Mouse (Mus musculus) kidney, adult 2 months (tissue): Measurements from ENCODE around the gene Tifa. TPM values are rescaled to one million over a fixed set of nuclear protein-coding genes. Genes with fewer than 3 reads are reported as not detected.
A peak's percentile ranks its signal among the peaks of the same experiment; 100 is the strongest.
"Not testable (repeated sequence)": the region's sequence is repeated elsewhere in the genome, so short reads cannot be mapped to it uniquely, and the experiment has no call there.

Source experiments
- DNase-seq: peaks from one replicate; pipeline ENCODE4 v3.0.0; 2021
- H3K27ac ChIP-seq: fragments of 200-500 bp; 2 replicates; pipeline ENCODE4 v1.5.1; 2012; ENCODE audit warnings: low read depth, low read length, control low read depth, inconsistent platforms; ENCODE audit not compliant: insufficient read depth
- H3K27me3 ChIP-seq: fragments of 200-500 bp; replicated peaks from 2 replicates; pipeline ENCODE4 v1.6.1; 2012; ENCODE audit warnings: mild to moderate bottlenecking, moderate library complexity, low read length, inconsistent platforms; ENCODE audit not compliant: control insufficient read depth, insufficient read depth
- H3K36me3 ChIP-seq: fragments of 200-500 bp; 2 replicates; pipeline ENCODE4 v1.6.1; 2012; ENCODE audit warnings: mild to moderate bottlenecking, moderate library complexity, low read length, inconsistent platforms; ENCODE audit not compliant: control insufficient read depth, insufficient read depth
- H3K4me1 ChIP-seq: fragments of 200-500 bp; 2 replicates; pipeline ENCODE4 v1.6.1; 2011; ENCODE audit warnings: low read length; ENCODE audit not compliant: control insufficient read depth, insufficient read depth
- H3K4me3 ChIP-seq: fragments of 200-500 bp; 2 replicates; pipeline ENCODE4 v1.5.1; 2011; ENCODE audit warnings: mild to moderate bottlenecking, low read depth, low read length, control low read depth; ENCODE audit not compliant: insufficient read depth
- CTCF ChIP-seq: fragments of 200-500 bp; conservative IDR thresholded peaks from 2 replicates; pipeline ENCODE4 v1.5.1; 2011; ENCODE audit warnings: low read depth, mild to moderate bottlenecking, control low read depth, low read length, moderate library complexity, mixed read lengths; ENCODE audit not compliant: insufficient read depth, insufficient read length
- POLR2A ChIP-seq: fragments of 200-500 bp; IDR thresholded peaks from one replicate; pipeline ENCODE4 v1.6.1; 2011; ENCODE audit warnings: low read depth, low read length, control low read depth
- WGBS: fragments of 180-500 bp; shearing (Covaris S2); methylation state at CpG from one replicate; pipeline ENCODE4 v1.1.7; 2018; 5-methylcytosine and 5-hydroxymethylcytosine counted together
- polyA plus RNA-seq: library from polyadenylated mRNA; depleted of rRNA; stranded (reverse); fragments of >200 nt; gene quantifications from 2 replicates; pipeline ENCODE4 v1.2.3, GENCODE M21; 2012

Gene Tifa
- polyA plus RNA-seq, 1 experiment, result 4.1 TPM

DNA sequence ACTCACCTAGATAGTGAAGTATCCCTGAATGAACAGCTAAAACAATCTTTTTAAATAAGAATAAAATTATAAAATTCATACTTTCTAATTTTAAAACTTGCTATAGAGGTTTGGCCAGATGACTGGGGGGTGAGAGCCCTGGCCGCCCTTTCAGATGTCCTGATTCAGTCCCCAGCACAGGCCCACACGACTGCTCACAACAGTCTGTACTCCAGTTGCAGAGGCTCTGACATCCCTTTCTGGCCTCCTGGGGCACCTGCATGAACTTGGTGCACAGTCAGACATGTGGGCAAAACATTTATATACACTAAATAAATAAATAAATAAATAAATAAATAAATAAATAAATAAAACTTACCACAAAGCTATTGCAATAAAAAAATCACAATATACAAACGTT, 23.6 kb upstream of the Tifa start:
- no peaks in the 10 kb centered on the region for H3K27me3 ChIP-seq
- WGBS, result 75% methylated on average over 3 of the region's 3 CpGs
- no peaks in the 10 kb centered on the region for H3K36me3 ChIP-seq
- H3K27ac ChIP-seq, result no peak overlapping the region
- no peak for DNase-seq
- H3K4me3 ChIP-seq, result no peak overlapping the region
- no peaks in the 10 kb centered on the region for H3K4me1 ChIP-seq
- no peak for TF ChIP-seq CTCF
- TF ChIP-seq POLR2A, result no peak

DNA sequence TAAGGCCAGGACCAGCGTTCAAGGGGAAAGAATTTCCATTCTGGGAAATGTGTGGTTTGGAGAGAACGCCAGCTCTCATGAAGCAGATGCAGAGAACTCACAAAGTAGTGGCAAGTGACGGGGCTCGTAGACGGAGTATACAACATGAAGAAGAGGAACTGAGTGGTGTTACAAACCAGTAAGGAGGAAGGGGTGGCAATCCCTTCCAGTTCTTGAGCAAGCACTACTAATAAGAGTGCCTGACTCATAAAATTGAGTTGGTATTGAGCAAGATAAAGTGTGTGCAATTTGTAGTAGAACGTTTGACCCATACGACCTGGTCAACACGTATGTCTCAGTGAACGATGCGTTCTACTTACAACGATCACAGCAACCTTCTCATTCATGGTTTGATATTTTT, 20.5 kb upstream of the Tifa start:
- DNase-seq, result no peak
- Histone ChIP-seq H3K27me3 (no peaks in the 10 kb centered on the region), H3K4me3 (no peak overlapping the region), H3K4me1 (no peaks in the 10 kb centered on the region), H3K36me3 (no peaks in the 10 kb centered on the region), H3K27ac (no peak overlapping the region)
- TF ChIP-seq POLR2A (no peak), CTCF (no peak)
- 87% methylated on average over 11 of the region's 11 CpGs for WGBS

DNA sequence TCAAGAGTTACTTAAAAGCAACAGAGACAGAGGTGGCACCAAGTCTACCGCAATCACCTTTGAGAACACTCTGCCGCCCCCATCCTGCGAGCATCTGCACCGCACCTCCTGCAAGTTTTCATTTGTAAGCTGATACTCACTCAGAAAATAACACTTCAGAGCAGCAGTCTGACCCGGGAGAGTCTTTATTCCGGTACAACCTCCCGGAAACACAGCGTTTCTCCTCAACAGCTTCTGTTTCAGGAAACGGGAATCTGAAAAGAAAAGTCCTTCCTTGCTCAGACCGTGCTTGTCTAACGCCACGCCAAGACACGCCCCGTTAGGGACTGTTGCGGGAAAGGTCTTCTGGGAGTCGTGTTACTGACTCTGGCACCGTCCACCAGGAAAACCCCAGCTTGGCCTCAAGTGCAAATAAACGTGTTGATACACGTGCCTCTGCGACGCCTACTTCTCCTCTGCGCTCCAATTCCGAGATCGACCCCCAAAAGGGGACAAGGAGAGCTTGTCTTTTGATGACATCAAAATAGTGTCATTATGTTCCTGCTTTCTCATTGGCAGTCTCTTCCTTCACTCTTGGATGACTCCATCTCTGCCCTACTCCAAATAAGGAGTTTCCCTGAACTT, 9.5 kb upstream of the Tifa start, which contains the start of gene Alpk1:
Alpk1 (minus strand) TSS at position 507 of the 624 bp plus-strand sequence.
- DNase-seq, result peak; percentile 82
- Histone ChIP-seq H3K36me3 (no peaks in the 10 kb centered on the region), H3K4me1 (no peaks in the 10 kb centered on the region), H3K27ac (peak within 1 kb of the TSS; percentile 39; the same call in 1 of the 2 replicates), H3K4me3 (peak within 1 kb of the TSS; percentile 47), H3K27me3 (no peaks in the 10 kb centered on the region)
- 2% methylated on average over 24 of the region's 24 CpGs for WGBS
- TF ChIP-seq POLR2A (no peak), CTCF (peak; percentile 60)

DNA sequence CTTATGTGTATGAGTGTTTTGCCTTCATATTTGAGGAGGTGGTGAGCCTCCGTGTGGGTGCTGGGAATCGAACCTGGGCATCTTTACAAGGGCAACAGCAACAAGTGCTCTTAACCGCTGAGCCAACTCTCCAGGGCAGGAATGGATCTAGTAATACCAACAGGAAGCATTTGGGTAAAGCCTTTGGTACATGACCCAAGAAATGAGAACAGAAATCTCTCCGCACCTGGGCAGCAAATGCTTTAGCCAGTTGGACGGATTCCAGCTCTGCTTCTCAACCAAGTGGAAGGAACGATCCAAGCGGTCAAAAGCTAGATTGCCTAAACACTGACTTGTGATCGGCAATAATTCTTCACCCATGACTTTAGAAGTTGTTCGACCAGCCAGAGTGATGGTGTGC, 8.7 kb upstream of the Tifa start:
- peak; percentile 46 for DNase-seq
- 63% methylated on average over 9 of the region's 9 CpGs for WGBS
- H3K36me3 ChIP-seq, result no peaks in the 10 kb centered on the region
- H3K27me3 ChIP-seq, result no peaks in the 10 kb centered on the region
- no peaks in the 10 kb centered on the region for H3K4me1 ChIP-seq
- H3K4me3 ChIP-seq, result no peak overlapping the region
- no peak overlapping the region for H3K27ac ChIP-seq
- TF ChIP-seq CTCF (no peak), POLR2A (no peak)

DNA sequence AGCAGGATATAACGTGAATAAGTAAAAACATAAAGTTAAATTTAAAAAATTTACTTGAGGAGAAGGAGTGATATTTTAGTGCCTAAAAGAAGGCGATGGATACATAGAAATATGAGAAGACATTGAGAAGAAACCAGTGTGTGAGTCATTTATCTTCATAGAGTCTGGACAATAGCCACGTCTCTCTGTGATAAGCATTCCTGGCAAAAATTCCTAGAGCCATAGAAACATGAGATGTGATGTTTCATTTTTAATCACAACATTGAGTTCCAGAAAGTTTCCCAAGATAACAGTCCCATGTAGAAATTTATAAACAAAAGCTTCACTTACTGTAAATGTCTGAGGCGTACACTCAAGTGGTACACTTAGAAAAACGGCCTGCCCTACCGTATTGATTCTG, 6.7 kb upstream of the Tifa start:
- WGBS, result 81% methylated on average over 6 of the region's 6 CpGs
- TF ChIP-seq CTCF (no peak), POLR2A (no peak)
- no peak for DNase-seq
- Histone ChIP-seq H3K27ac (no peak overlapping the region), H3K27me3 (no peaks in the 10 kb centered on the region), H3K36me3 (no peaks in the 10 kb centered on the region), H3K4me3 (no peak overlapping the region), H3K4me1 (no peaks in the 10 kb centered on the region)

DNA sequence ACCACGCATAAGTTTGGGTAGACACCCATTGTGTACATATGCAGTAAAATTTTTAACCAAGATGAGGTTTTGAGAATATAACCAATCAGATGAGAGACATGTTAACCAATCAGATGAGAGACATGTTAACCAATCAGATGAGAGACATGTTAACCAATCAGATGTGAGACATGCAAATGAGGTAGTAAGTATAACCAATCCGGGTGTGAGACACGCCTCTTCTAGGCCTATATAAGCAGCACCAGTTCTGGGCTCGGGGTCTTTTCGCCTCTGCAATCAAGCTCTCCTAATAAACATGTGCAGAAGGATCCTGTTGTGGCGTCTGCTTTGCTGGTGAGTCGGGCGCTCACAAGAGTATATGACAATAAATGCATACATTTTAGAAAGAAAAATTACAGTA, 5.9 kb upstream of the Tifa start:
- not testable (repeated sequence) for DNase-seq, H3K4me3 ChIP-seq, H3K36me3 ChIP-seq, H3K27me3 ChIP-seq, H3K4me1 ChIP-seq, H3K27ac ChIP-seq
- WGBS, result 97% methylated on average over 8 of the region's 8 CpGs

DNA sequence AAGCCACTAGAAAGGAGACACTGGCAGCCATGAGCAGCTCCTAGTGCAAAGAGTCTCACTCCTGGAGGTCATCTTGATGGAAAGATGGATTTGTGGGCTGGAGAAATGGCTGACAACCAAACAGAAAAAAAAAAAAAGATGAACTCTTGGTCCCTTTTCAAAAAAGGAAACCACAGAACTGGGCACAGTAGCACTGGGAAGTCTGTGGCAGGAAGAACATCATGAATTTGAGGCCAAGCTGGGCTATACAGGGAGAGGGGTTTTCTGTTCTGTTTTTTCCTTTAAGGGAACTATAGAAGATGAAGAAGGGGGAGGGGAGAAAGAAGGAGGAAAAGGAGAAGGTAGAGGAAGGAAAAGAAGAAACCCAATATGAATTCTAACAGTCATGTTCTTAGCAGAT, 2.6 kb upstream of the Tifa start:
- Histone ChIP-seq H3K4me1 (peaks cover 12% of the 10 kb centered on the region; the same call in 1 of the 2 replicates), H3K4me3 (no peak overlapping the region), H3K27ac (no peak overlapping the region), H3K36me3 (no peaks in the 10 kb centered on the region), H3K27me3 (no peaks in the 10 kb centered on the region)
- no peak for TF ChIP-seq CTCF
- no peak for TF ChIP-seq POLR2A
- no peak for DNase-seq

DNA sequence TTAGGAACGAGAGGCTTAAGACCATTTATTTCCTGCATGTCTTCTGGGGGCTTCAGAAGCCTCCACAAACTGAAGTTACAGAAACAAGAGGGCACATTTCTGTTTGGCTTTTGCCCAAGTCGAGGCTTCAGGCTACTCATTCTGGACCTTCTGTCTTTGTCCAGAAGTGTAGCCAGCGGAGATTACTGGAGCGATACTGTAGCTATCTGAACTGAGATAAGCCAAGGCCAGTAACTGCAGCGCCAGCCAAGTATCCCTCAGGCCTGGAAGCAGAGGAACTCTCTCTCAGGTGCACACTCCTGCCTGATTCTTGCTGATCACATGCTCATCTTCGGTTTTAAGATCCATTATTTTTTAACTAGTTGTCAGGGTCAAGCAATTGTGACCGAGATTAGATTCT, 1.6 kb upstream of the Tifa start:
- peaks cover 12% of the 10 kb centered on the region; the same call in 1 of the 2 replicates for H3K4me1 ChIP-seq
- no peak overlapping the region for H3K4me3 ChIP-seq
- no peak for TF ChIP-seq CTCF
- TF ChIP-seq POLR2A, result no peak
- no peak for DNase-seq
- no peaks in the 10 kb centered on the region for H3K27me3 ChIP-seq
- 64% methylated on average over 7 of the region's 7 CpGs for WGBS
- no peak overlapping the region for H3K27ac ChIP-seq
- no peaks in the 10 kb centered on the region for H3K36me3 ChIP-seq
